Mouse (Mus musculus) telencephalon, adult 2 months (tissue): ENCODE results near the gene Elk3.

Experiments used
- DNase-seq: peaks from one replicate; pipeline ENCODE4 v3.0.0-alpha.2; 2011; ENCODE audit warnings: low read depth, low spot score

Gene Elk3

DNA sequence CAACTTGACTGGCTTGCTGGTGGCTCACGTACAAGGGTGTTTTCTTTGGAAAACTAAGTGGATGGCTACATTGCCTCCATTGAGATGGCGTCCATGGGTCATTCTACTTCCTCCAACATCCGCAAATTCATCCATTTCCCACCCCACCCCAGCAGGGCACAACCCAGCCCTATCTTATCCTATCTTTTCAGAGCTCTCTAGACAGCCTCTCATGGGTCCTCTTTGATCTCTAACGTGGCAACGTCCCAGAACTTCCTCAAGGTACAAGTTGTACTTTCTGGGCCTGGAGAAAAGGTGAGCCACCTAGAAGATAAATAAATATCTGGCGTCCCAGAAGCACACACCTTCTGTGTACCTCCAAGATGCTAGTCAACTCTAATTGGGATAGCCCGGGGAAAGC lies 17.3 kb downstream of the Elk3 start:
- DNase-seq, result no peak

DNA sequence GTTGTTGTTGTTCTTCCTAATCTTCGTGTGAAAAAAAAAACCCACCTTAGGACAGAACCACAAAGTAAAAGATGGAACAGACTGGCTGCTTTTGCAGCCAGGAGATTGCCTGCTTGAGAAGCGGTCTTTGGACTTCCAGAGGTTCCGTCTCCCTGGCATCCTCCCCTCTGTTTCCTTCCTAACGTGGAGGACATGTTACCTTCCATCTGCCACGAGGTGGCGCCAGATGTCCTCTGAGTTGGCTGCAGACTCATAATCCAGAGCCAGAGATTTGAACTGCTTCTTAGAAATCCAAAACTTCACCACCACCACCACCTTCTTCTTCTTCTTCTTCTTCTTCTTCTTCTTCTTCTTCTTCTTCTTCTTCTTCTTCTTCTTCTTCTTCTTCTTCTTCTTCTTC lies 19.1 kb downstream of the Elk3 start:
- DNase-seq, result no peak

DNA sequence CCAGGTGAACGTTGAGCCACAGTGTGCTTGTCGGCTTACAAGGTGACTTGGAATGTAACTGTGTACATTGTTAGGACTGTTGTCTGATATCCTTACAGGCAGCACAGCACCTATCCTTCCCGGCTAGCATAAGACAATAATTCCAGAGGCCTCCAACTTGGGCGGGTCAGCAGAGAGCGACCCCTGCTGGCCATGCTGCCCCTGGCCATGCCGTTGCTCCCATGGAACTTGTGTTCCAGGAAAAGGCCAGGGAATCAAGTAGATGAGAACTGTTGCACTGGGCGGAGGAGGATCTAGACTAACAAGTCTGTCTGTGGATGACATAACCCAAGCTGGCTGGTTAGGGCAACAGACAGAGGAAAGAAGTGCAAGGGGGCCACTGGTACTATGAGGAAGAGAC lies 19.6 kb downstream of the Elk3 start:
- no peak for DNase-seq

DNA sequence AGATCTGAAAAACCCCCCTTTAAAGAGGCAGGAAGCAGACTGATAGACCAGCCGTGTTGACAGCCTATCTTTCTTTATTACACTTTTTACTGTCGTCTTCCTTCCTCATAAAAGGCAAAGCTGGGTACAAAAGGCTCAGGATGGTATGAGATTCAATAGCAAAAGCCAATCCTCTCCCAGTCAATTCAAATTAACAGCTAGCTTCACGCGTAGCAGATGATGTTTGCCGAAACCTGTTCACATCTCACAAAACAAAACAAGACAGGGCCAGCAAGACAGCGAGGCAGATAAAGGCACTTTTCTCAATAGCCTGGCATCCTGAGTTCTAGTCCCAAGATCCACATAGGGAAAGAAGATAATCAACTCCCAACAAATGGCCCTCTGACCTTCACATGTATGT lies 21.5 kb downstream of the Elk3 start:
- DNase-seq, result no peak

DNA sequence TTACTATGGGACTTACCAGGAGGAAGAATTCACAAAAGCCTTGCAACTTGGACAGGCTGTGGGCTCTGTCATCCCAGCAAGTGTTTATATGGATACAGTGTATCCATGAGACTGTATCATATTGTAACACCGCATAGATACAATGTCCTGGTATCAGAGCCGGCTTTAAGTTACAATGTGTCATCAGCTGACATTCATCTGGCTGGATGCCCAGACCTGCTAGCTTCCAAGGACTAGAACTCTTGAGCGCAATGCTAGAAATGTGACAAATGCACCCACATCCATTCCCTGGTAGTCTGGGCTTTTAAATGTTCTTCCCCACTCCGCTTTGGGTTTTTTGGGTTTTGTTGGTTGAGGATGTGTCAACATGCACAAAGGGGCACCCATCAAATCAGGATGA lies 22.6 kb downstream of the Elk3 start:
- DNase-seq, result no peak

DNA sequence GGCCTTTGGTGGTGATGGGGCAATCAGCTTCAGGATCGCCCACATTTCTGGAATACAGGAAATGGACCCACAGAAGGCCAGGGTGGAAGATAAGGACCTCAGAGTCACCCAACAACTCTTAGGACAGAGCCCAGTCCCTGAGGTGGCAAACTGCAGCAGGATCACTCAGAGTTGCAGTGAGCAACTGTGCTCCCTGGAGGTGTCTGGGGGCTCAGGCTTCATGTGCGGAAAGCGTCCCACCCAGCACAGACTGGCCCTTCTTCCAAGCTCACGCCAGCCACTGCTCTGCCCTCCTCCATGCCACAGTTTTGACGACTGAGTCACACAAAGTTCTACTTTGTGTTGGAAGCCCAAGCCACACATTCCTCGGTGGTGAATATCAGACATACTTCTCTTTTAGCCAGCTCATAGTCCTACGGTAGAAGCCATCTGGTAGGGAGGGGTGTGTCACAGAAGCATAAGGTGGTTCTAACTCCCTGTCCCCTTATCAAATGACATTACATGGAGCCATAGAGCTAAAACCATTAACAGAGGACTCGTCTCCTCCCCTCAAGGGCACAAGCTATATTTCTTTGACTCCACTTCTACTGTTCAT lies 23.3 kb downstream of the Elk3 start:
- DNase-seq, result no peak

DNA sequence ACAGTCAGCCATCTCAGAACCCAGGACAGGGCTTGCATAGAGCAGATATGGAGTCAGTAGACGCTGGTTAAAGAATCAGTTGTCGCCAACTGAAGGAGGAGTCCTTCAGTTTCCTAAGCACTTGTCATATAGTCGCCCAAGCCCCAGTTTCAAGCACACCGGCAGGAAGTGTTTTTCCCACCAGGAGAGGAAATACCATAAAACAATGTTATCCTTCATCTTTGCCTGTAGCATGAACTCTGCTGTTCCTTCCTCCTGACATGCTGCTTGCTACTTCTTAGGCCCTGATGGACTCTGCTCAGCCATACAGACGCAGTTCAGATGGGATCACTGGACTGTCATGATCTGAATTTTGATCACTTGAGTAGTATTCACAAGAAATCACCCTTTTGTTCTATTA lies 25.4 kb downstream of the Elk3 start:
- no peak for DNase-seq

DNA sequence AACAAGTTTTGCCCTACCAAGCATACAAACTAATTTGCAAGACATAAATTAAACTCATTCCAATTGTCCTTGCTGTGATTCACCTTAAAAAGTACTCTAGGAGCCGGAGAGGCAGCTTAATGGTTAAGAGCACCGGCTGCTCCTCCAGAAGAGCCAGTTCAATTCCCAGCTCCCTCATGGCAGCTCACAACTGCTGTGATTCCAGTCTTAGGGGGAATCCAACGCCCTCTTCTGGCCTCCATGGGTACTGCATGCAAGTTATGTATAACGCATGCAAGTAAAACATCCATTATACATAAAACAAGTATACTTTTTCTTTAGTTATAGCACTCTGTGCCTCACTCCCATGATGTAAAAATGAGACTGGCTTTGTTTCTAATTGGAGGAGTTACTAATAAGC lies 27.7 kb downstream of the Elk3 start:
- DNase-seq, result no peak

DNA sequence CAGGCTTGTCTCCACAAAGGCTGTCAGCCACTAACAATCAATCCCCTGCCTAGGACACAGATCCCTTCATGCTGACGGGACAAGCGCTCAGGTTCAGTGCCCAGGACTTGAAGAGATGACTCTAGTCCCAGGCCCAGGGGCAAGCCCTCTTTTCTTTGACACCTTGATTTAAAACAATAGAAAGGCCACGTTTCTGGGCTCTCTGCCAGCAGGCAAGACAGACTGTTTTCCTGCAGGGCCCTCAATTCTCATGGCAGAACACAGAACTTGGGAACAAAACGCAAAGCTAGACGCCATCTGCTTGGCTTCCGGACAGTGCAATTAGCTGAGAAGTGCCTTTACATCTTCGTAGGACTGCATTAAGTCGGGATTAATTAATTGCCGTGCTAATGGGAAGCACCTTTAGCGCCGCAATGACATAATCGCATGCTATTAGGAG lies 28.4 kb downstream of the Elk3 start:
- DNase-seq, result no peak

DNA sequence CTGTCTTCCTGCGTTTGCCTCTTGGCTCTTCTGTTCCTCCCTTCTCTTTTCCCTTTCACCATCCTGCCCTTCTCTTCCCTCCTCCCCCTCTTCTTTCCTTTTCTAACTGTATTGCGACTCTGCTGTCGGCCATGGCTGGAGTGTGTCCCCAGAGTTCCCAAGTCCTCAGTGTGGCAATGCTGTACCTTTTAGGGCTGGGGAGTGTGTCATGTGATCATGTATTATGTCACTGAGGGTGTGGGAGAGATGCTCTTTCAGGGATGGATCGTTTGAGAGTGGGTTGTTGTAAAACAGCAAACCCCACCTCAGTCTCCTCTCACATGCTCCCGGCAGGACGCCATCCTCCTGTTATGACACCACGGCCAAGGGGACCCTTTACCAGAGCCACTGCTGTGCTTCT lies 29.8 kb downstream of the Elk3 start:
- DNase-seq, result no peak

DNA sequence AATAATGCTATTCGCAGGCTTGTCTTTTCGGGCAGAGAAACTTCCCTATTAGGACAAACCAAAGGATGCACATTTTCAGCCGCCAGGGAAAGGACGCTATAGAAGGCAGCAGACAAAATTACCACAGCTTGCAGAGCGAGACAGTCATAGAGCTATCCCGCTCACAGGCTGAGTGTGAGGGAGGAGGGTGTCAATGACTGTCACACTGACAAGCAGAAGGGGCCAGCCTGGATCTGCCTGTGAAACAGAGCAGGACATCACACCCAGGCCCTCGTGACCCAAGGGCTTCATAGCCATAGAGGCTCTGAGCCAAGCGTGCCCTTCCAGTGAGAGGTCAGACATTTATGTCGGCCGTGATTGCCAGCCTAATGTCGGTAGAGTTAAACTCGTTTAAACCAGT lies 30.3 kb downstream of the Elk3 start:
- DNase-seq, result peak; percentile 84

DNA sequence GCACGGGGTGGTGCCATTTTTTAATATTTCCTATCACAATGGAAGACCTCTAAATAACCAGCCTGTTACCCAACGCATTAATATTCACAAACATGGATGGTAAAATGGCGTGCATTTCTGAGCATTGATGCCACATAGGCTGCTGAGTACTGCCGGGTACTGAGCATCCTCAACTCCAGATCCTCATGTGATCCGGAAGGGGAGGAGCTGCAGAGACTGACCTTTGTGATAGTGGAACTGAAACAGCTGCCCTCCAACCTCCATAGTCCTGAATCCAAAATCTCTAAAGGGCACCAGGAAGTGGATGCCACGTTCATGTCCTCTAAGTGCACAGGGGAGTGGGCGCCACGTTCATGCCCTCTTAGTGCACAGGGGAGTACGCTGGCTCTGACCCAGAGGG lies 31.9 kb downstream of the Elk3 start:
- no peak for DNase-seq

DNA sequence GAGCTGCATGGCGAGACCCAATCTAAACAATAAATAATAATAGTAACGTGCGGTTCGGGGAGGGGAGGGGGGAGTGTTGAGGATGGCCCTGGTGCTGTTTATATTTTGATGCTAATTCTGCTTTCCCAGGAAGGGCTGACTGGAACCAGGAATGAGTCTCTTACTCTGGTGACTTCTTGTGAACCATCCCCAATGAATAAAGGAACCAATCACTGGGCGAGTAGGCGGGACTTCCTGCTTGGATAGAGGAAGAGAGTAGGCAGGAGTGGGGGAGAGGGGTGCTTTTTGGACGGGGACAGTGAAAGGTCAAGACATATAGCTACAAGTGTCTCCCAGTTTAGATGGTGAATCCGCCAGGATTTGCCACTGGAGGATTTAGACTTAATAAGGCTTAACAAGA lies 32.6 kb downstream of the Elk3 start:
- no peak for DNase-seq

DNA sequence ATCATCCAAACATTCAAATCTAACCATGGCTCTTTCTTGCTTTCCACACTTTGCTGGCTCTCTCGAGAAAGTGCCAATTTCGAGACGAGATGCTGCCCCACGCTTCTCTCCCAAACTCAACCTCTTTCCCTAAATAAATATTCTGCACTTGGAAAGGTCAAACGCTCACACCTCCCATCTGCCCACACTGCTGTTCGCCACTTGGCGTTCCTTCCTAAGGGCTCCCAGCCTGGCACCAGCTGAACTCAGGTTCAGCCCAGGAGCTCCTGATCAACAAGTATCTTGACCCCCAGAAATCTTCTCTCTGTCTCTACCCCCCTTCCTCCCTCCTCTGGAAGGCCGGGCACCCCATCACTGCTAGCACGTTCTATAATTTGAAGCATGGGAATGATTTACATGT lies 34.1 kb downstream of the Elk3 start:
- DNase-seq, result no peak

DNA sequence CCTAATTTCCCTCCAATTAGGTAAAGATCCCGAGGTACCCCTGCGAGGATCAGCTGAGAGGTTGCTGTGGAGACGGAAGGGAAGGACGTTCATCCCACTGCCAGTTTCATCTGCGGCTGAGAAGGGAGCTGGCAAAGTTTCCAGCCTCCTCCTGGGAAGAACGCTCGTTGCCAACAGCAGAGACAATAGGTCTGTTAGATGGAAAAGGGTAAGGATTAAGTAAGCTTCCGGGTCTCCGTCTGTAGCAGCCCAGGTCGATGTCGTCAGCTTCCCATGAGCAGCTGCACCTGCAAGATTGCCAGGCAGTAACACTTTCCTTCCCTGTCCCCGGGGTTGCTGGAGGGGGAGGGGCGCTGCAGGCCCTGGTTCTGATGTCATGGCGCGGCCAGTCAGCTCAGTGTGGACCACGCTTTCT lies 34.6 kb downstream of the Elk3 start:
- peak; percentile 85 for DNase-seq

DNA sequence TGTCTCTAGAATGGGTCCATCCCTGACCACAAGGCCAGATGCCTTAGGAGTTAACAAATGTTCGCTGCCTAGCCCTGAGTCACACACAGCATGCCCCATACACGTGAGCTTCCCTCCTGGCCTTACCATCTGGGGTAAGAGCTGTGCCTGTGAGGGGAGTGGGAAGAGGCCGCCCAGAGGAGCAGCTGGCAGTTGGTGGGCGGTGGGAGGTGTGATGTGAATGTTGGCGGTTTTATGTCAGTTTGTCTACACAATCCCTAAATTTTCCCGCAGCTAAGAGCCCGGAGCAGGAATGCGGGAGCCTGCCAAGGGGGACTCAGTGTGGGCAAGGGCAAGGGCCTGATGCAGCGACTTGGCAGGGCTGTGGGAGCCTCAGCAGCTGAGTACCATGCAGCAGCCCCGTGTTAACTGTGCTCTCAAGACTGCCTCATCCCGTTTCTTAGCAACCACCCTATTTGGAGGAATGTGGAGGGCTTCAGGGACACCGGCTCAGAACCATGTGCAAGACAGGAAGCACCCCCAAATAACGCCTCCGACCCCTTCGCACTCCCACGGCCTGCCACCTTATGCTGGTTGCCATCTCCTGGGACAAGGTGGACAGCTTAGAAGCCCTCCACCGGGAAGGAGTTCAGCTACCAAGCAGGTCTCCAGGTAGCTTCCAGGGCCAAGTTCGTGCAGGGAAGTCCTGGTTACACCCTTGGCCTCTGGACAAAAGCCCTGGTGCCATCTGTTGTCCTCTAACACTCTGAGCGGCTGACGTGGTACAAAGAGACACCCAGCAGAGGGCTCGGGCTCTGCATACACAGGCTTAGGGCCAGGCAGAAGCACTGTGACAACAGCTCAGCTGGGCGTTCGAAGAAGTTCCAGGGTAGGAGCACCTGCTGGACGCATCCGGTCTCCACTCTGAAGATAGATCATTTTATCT lies 35.5 kb downstream of the Elk3 start:
- peak; percentile 97 for DNase-seq

DNA sequence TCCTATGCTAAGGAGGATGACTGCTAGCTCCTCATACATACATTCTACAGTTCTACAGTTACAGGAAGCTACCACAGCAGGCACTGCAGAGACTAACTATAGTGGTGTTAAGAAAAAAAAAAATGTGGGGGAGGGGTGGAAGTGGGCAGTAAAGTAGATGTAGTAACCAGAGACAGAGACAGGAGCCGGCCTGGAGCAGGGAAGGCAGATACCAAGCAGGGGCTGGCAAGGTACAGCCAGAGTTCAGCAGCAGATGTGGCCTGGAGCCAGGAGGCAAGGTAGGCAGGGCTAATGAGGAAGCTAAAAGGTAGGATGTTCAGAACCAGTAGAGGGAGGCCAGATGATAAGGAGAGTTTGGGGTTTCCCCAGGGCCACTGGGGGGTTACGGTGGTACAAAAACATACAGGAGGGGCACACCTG lies 36.6 kb downstream of the Elk3 start:
- DNase-seq, result no peak

DNA sequence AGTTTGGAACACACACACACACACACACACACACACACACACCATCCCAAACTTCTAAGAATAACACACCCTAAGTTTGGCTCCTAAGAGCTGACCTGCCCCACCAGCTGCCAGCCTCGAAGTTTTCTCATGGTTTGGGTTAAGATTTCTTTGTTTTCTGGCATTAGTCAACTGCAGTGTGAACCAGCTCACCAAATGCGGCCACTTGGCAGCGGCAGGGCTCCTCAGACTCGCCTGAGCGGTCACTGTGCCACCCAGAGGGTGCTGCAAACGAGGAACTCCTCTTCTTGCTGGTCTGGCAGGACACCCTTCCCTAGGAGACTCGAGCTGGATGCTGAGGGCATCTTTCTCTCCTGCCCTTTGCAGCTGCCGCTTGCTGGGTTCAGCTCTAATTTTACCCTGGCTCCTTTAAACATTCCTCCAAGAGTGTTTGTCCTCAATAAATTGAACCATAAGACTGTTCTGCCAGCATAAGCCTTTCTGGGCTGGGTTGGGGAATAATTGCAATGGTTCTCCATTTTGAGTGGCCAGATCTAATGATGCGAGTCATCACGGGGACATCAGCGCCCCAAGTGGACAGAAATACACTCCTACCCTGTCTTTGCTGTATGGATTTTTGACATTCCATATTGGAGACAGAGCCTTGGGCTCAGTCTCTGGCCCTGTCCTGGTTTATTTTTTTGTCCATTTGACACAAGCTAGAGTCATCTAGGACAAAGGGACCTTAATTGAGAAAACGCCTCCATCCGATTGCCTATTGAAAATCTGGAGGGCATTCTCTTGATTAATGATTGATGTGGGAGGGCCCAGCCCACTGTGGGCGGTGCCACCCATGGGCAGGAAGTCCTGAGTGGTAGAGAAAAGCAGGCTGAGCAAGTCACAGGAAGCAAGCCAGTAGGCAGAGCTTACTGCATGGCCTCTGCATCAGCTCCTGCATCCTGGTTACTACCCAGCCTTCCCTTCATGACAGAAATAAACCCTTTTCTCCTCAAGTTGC lies 37.7 kb downstream of the Elk3 start:
- DNase-seq, result no peak

DNA sequence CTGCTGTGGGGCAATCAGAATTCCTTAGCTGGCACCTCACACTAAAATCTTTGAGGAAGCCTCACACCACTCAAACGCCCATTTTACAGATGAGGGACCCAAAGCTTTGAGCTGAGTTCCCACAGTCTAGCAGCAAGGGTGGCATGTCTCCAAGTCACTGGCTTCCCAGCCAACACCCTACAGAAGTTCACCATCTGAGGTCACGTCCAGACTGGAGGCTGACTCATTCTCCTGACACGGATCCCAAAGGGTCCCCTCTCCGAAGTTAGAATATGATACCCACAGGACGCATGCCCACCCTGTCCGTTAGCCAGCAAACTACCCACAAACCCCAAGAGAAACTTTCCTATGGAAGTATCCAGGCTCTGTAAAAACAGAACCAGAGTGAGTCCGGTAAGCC lies 39.1 kb downstream of the Elk3 start:
- DNase-seq, result no peak

DNA sequence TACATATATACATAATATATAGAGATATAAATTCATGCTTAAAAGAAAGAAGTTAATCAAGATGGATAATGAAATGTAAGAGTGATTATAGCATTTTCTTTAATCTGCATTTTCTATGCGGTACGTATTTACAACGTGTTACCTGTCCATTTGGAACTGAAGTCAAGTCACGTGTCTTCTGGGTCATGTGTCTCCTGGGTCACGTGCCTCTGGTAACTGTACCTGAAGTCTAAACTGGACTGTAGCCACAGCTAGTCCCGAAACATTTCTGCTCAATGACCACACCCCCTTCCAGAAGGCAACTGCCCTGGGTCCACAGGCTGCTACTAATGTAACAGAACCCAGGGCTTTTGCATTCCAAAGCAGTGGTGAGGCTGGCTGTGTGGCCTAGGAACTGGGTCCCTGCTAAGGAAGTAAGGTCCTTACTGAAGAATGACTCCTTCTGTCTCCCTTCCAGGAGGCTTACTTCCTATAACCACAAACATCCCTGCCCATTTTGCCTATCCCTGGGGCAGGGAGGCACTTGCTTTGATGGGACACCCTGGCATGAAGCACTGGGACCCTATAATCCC lies 40.0 kb downstream of the Elk3 start:
- no peak for DNase-seq

DNA sequence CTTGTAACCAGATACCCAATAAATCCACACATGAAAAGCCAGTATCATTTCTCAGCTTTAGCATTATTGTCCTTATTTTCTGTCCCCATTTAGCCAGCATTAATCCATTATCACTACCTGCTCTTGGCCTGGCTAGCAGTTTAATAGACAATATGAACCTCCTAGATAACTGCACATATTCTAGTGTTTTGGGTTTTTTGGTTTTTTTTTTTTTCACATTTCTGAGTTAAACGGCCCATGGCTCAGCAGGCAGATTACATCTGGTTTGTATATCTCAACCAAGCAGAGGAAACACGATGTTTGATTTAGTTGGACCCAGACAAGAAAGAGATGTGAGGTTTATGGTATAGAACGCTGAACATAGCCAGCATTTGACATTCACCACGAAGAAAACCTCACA lies 41.2 kb downstream of the Elk3 start:
- no peak for DNase-seq

DNA sequence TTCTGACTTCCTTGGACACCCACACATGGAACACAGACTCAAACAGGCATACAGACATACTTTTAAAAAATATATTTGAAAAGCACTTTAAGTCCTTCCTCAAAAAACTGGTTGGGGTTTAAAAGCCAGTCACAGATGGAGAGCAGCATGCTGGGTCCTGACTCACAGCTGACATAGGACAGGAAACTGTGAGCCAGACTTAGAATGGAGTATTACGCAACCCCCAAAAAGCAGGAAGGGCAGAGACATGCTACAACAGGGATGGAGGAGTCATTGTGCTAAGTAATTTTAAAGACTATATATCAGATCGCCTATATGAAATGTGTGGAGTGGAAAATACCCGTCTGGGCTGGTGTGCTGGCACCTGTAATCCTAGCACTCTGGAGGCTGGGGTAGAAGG lies 42.6 kb downstream of the Elk3 start:
- DNase-seq, result no peak
